Mouse (Mus musculus): ENCODE measurements around the gene Pou3f3. TPM values are rescaled to one million over a fixed set of nuclear protein-coding genes. Genes with fewer than 3 reads are reported as not detected.

The Pou3f3 gene
- polyA plus RNA-seq, 1 experiment from 2014 or later: 10.6 TPM

GRCm38 (mm10) chr1:42705811-42706160 is 10.2 kb downstream of the Pou3f3 start:
- ATAC-seq (ENCODE audit: low FRiP score) (no peak), DNase-seq (ENCODE audit: low spot score) (no peak)
- Histone ChIP-seq H3K4me3 (replicated peaks; ENCODE audit: low read length) (0 out of 2 replicates have a peak overlapping the region, but pooled peaks have one; percentile 5), H3K27me3 (ENCODE audit: control insufficient read depth, insufficient read depth, low read length) (no peaks in the 10 kb centered on the region), H3K27ac (peak overlapping the region; percentile 50; the same call in 1 of the 2 replicates), H3K36me3 (replicated peaks; ENCODE audit: control insufficient read depth, insufficient read depth) (no peaks in the 10 kb centered on the region), H3K4me1 (replicated peaks; ENCODE audit: control insufficient read depth, insufficient read depth, low read length) (peaks cover 49% of the 10 kb centered on the region), H3K9ac (peak overlapping the region; percentile 43; the same call in 1 of the 2 replicates), H3K9me3 (ENCODE audit: control insufficient read depth, low read length) (no peaks in the 10 kb centered on the region), H3K4me2 (replicated peaks) (peak overlapping the region; percentile 65)
- WGBS: 16% methylated on average over 8 of the region's 8 CpGs

- Histone ChIP-seq H3K9me3 (ENCODE audit: control insufficient read depth, low read length) (no peaks in the 10 kb centered on the region), H3K4me2 (replicated peaks) (peak overlapping the region; percentile 79), H3K27me3 (ENCODE audit: control insufficient read depth, insufficient read depth, low read length) (no peaks in the 10 kb centered on the region), H3K4me3 (replicated peaks; ENCODE audit: low read length) (no peak overlapping the region), H3K9ac (0 out of 2 replicates have a peak overlapping the region, but pooled peaks have one; percentile 5), H3K36me3 (replicated peaks; ENCODE audit: control insufficient read depth, insufficient read depth) (no peaks in the 10 kb centered on the region), H3K27ac (no peak overlapping the region), H3K4me1 (replicated peaks; ENCODE audit: control insufficient read depth, insufficient read depth, low read length) (peaks cover 53% of the 10 kb centered on the region)
- ATAC-seq (ENCODE audit: low FRiP score) (no peak), DNase-seq (ENCODE audit: low spot score) (peak; percentile 30)
- 11% methylated on average over 5 of the region's 5 CpGs for WGBS
Measured at GRCm38 (mm10) chr1:42707196-42707595, 11.6 kb downstream of the Pou3f3 start.

GRCm38 (mm10) chr1:42707611-42708130 is 12.1 kb downstream of the Pou3f3 start:
- H3K4me3 ChIP-seq (replicated peaks; ENCODE audit: low read length): no peak overlapping the region
- no peaks in the 10 kb centered on the region for H3K27me3 ChIP-seq (ENCODE audit: control insufficient read depth, insufficient read depth, low read length)
- no peaks in the 10 kb centered on the region for H3K9me3 ChIP-seq (ENCODE audit: control insufficient read depth, low read length)
- DNase-seq (ENCODE audit: low spot score) (no peak), ATAC-seq (ENCODE audit: low FRiP score) (no peak)
- 0 out of 2 replicates have a peak overlapping the region, but pooled peaks have one; percentile 5 for H3K9ac ChIP-seq
- 6% methylated on average over 4 of the region's 4 CpGs for WGBS
- H3K4me2 ChIP-seq (replicated peaks): peak overlapping the region; percentile 79
- H3K27ac ChIP-seq: 0 out of 2 replicates have a peak overlapping the region, but pooled peaks have one; percentile 7
- peaks cover 53% of the 10 kb centered on the region for H3K4me1 ChIP-seq (replicated peaks; ENCODE audit: control insufficient read depth, insufficient read depth, low read length)
- H3K36me3 ChIP-seq (replicated peaks; ENCODE audit: control insufficient read depth, insufficient read depth): no peaks in the 10 kb centered on the region

GRCm38 (mm10) chr1:42709024-42709423 is 13.5 kb downstream of the Pou3f3 start:
- H3K4me1 ChIP-seq (replicated peaks; ENCODE audit: control insufficient read depth, insufficient read depth, low read length): peaks cover 53% of the 10 kb centered on the region
- peak overlapping the region; percentile 79; the same call in 1 of the 2 replicates for H3K4me2 ChIP-seq (replicated peaks)
- DNase-seq (ENCODE audit: low spot score) (peak; percentile 26), ATAC-seq (ENCODE audit: low FRiP score) (no peak)
- H3K9me3 ChIP-seq (ENCODE audit: control insufficient read depth, low read length): no peaks in the 10 kb centered on the region
- H3K27ac ChIP-seq: no peak overlapping the region
- H3K4me3 ChIP-seq (replicated peaks; ENCODE audit: low read length): no peak overlapping the region
- no peaks in the 10 kb centered on the region for H3K27me3 ChIP-seq (ENCODE audit: control insufficient read depth, insufficient read depth, low read length)
- H3K9ac ChIP-seq: 0 out of 2 replicates have a peak overlapping the region, but pooled peaks have one; percentile 16
- H3K36me3 ChIP-seq (replicated peaks; ENCODE audit: control insufficient read depth, insufficient read depth): no peaks in the 10 kb centered on the region
- WGBS: 13% methylated on average over 1 of the region's 1 CpGs

GRCm38 (mm10) chr1:42709431-42710160 is 14.0 kb downstream of the Pou3f3 start:
- Histone ChIP-seq H3K9ac (peak overlapping the region; percentile 4; the same call in 1 of the 2 replicates), H3K9me3 (ENCODE audit: control insufficient read depth, low read length) (no peaks in the 10 kb centered on the region), H3K27me3 (ENCODE audit: control insufficient read depth, insufficient read depth, low read length) (no peaks in the 10 kb centered on the region), H3K4me2 (replicated peaks) (peak overlapping the region; percentile 79), H3K36me3 (replicated peaks; ENCODE audit: control insufficient read depth, insufficient read depth) (no peaks in the 10 kb centered on the region), H3K27ac (no peak overlapping the region), H3K4me1 (replicated peaks; ENCODE audit: control insufficient read depth, insufficient read depth, low read length) (peaks cover 50% of the 10 kb centered on the region), H3K4me3 (replicated peaks; ENCODE audit: low read length) (no peak overlapping the region)
- DNase-seq (ENCODE audit: low spot score) (no peak), ATAC-seq (ENCODE audit: low FRiP score) (no peak)
- WGBS: 22% methylated on average over 7 of the region's 7 CpGs

- H3K4me1 ChIP-seq (replicated peaks; ENCODE audit: control insufficient read depth, insufficient read depth, low read length): peaks cover 45% of the 10 kb centered on the region
- WGBS: 22% methylated on average over 4 of the region's 4 CpGs
- peak overlapping the region; percentile 47; the same call in 1 of the 2 replicates for H3K4me3 ChIP-seq (replicated peaks; ENCODE audit: low read length)
- H3K36me3 ChIP-seq (replicated peaks; ENCODE audit: control insufficient read depth, insufficient read depth): no peaks in the 10 kb centered on the region
- no peak for DNase-seq (ENCODE audit: low spot score)
- ATAC-seq (ENCODE audit: low FRiP score): no peak
- H3K9me3 ChIP-seq (ENCODE audit: control insufficient read depth, low read length): no peaks in the 10 kb centered on the region
- H3K27me3 ChIP-seq (ENCODE audit: control insufficient read depth, insufficient read depth, low read length): no peaks in the 10 kb centered on the region
- peak overlapping the region; percentile 79 for H3K4me2 ChIP-seq (replicated peaks)
- no peak overlapping the region for H3K27ac ChIP-seq
- H3K9ac ChIP-seq: peak overlapping the region; percentile 4; the same call in 1 of the 2 replicates
Measured at GRCm38 (mm10) chr1:42710234-42710633, 14.7 kb downstream of the Pou3f3 start.

- H3K4me3 ChIP-seq (replicated peaks; ENCODE audit: low read length): peak overlapping the region; percentile 47
- DNase-seq (ENCODE audit: low spot score): peak; percentile 56
- 9% methylated on average over 2 of the region's 2 CpGs for whole genome bisulfite sequencing
- 0 out of 2 replicates have a peak overlapping the region, but pooled peaks have one; percentile 0 for H3K9ac ChIP-seq
- ATAC-seq (ENCODE audit: low FRiP score): no peak
- H3K4me1 ChIP-seq (replicated peaks; ENCODE audit: control insufficient read depth, insufficient read depth, low read length): peaks cover 39% of the 10 kb centered on the region
- H3K36me3 ChIP-seq (replicated peaks; ENCODE audit: control insufficient read depth, insufficient read depth): no peaks in the 10 kb centered on the region
- no peaks in the 10 kb centered on the region for H3K27me3 ChIP-seq (ENCODE audit: control insufficient read depth, insufficient read depth, low read length)
- no peaks in the 10 kb centered on the region for H3K9me3 ChIP-seq (ENCODE audit: control insufficient read depth, low read length)
- peak overlapping the region; percentile 79 for H3K4me2 ChIP-seq (replicated peaks)
- 0 out of 2 replicates have a peak overlapping the region, but pooled peaks have one; percentile 51 for H3K27ac ChIP-seq
Measured at GRCm38 (mm10) chr1:42710995-42711394, 15.4 kb downstream of the Pou3f3 start.

GRCm38 (mm10) chr1:42711456-42712310 is 16.1 kb downstream of the Pou3f3 start:
- H3K4me3 ChIP-seq (replicated peaks; ENCODE audit: low read length): peak overlapping the region; percentile 47
- peak overlapping the region; percentile 74 for H3K9ac ChIP-seq
- no peaks in the 10 kb centered on the region for H3K27me3 ChIP-seq (ENCODE audit: control insufficient read depth, insufficient read depth, low read length)
- no peaks in the 10 kb centered on the region for H3K36me3 ChIP-seq (replicated peaks; ENCODE audit: control insufficient read depth, insufficient read depth)
- no peaks in the 10 kb centered on the region for H3K9me3 ChIP-seq (ENCODE audit: control insufficient read depth, low read length)
- 12% methylated on average over 8 of the region's 8 CpGs for WGBS
- H3K4me1 ChIP-seq (replicated peaks; ENCODE audit: control insufficient read depth, insufficient read depth, low read length): peaks cover 36% of the 10 kb centered on the region
- peak overlapping the region; percentile 79 for H3K4me2 ChIP-seq (replicated peaks)
- no peak for DNase-seq (ENCODE audit: low spot score)
- no peak for ATAC-seq (ENCODE audit: low FRiP score)
- H3K27ac ChIP-seq: peak overlapping the region; percentile 51; the same call in 1 of the 2 replicates

- ATAC-seq (ENCODE audit: low FRiP score): no peak
- Histone ChIP-seq H3K36me3 (replicated peaks; ENCODE audit: control insufficient read depth, insufficient read depth) (no peaks in the 10 kb centered on the region), H3K27ac (no peak overlapping the region), H3K9me3 (ENCODE audit: control insufficient read depth, low read length) (no peaks in the 10 kb centered on the region), H3K4me3 (replicated peaks; ENCODE audit: low read length) (peak overlapping the region; percentile 47), H3K9ac (peak overlapping the region; percentile 74), H3K4me1 (replicated peaks; ENCODE audit: control insufficient read depth, insufficient read depth, low read length) (peaks cover 31% of the 10 kb centered on the region), H3K27me3 (ENCODE audit: control insufficient read depth, insufficient read depth, low read length) (no peaks in the 10 kb centered on the region), H3K4me2 (replicated peaks) (peak overlapping the region; percentile 79)
- 10% methylated on average over 4 of the region's 4 CpGs for WGBS
- peak; percentile 24 for DNase-seq (ENCODE audit: low spot score)
Measured at GRCm38 (mm10) chr1:42712311-42712690, 16.7 kb downstream of the Pou3f3 start.

Measured in hindbrain, embryonic 14.5 days (tissue).